Mouse (Mus musculus): ENCODE measurements at regions not wholly inside any gene's neighbourhood (a gene's known extent, or its start where the extent isn't known, plus 50 kb on each side); places are given as distances from the start of the nearest gene placed in this dataset.

- no peak overlapping the region for H3K4me2 ChIP-seq (replicated peaks; ENCODE audit: low read depth, low read length)
- no peak for DNase-seq (ENCODE audit: low spot score)
- no peaks in the 10 kb centered on the region for H3K27me3 ChIP-seq (replicated peaks; ENCODE audit: insufficient read depth, low read length)
- H3K4me3 ChIP-seq (ENCODE audit: low read depth, low read length): no peak overlapping the region
- no peak overlapping the region for H3K27ac ChIP-seq (ENCODE audit: low read length)
- peaks cover 3% of the 10 kb centered on the region; the same call in 1 of the 2 replicates for H3K4me1 ChIP-seq (ENCODE audit: insufficient read depth, low read depth, low read length)
- H3K9ac ChIP-seq (replicated peaks; ENCODE audit: low read depth): no peak overlapping the region
- no peaks in the 10 kb centered on the region for H3K36me3 ChIP-seq (ENCODE audit: insufficient read depth, low read length)
- TF ChIP-seq CTCF (IDR thresholded peaks at IDR 0.05): no peak
- TF ChIP-seq EP300 (IDR thresholded peaks at IDR 0.05): no peak
- H3K9me3 ChIP-seq (ENCODE audit: low read length): no peaks in the 10 kb centered on the region
- WGBS: 38% methylated on average over 9 of the region's 9 CpGs
- ATAC-seq: no peak
Measured at GRCm38 (mm10) chr12:71433549-71434200, 124.0 kb downstream of the Dact1 start.

- DNase-seq (ENCODE audit: low spot score): peak; percentile 74
- H3K27ac ChIP-seq (ENCODE audit: low read length): no peak overlapping the region
- WGBS: 36% methylated on average over 6 of the region's 6 CpGs
- H3K4me1 ChIP-seq (ENCODE audit: insufficient read depth, low read depth, low read length): peaks cover 3% of the 10 kb centered on the region; the same call in 1 of the 2 replicates
- TF ChIP-seq CTCF (IDR thresholded peaks at IDR 0.05): peak; percentile 57
- TF ChIP-seq EP300 (IDR thresholded peaks at IDR 0.05): peak; percentile 10; the same call in 1 of the 2 replicates
- H3K36me3 ChIP-seq (ENCODE audit: insufficient read depth, low read length): no peaks in the 10 kb centered on the region
- H3K9me3 ChIP-seq (ENCODE audit: low read length): no peaks in the 10 kb centered on the region
- no peak overlapping the region for H3K4me3 ChIP-seq (ENCODE audit: low read depth, low read length)
- H3K27me3 ChIP-seq (replicated peaks; ENCODE audit: insufficient read depth, low read length): no peaks in the 10 kb centered on the region
- no peak overlapping the region for H3K9ac ChIP-seq (replicated peaks; ENCODE audit: low read depth)
- no peak overlapping the region for H3K4me2 ChIP-seq (replicated peaks; ENCODE audit: low read depth, low read length)
- ATAC-seq: peak; percentile 78
Measured at GRCm38 (mm10) chr12:71438254-71438653, 128.6 kb downstream of the Dact1 start.

- H3K4me1 ChIP-seq (ENCODE audit: insufficient read depth, low read depth, low read length): peaks cover 3% of the 10 kb centered on the region; the same call in 1 of the 2 replicates
- WGBS: 55% methylated on average over 3 of the region's 3 CpGs
- peak; percentile 34; the same call in 1 of the 2 replicates for TF ChIP-seq EP300 (IDR thresholded peaks at IDR 0.05)
- no peak for TF ChIP-seq CTCF (IDR thresholded peaks at IDR 0.05)
- no peak overlapping the region for H3K4me3 ChIP-seq (ENCODE audit: low read depth, low read length)
- H3K36me3 ChIP-seq (ENCODE audit: insufficient read depth, low read length): no peaks in the 10 kb centered on the region
- H3K4me2 ChIP-seq (replicated peaks; ENCODE audit: low read depth, low read length): no peak overlapping the region
- no peaks in the 10 kb centered on the region for H3K9me3 ChIP-seq (ENCODE audit: low read length)
- DNase-seq (ENCODE audit: low spot score) (peak; percentile 42), ATAC-seq (peak; percentile 76)
- H3K27ac ChIP-seq (ENCODE audit: low read length): no peak overlapping the region
- H3K9ac ChIP-seq (replicated peaks; ENCODE audit: low read depth): no peak overlapping the region
- H3K27me3 ChIP-seq (replicated peaks; ENCODE audit: insufficient read depth, low read length): no peaks in the 10 kb centered on the region
Measured at GRCm38 (mm10) chr12:71440863-71441262, 131.2 kb downstream of the Dact1 start.

- Histone ChIP-seq H3K4me1 (ENCODE audit: insufficient read depth, low read depth, low read length) (peaks cover 3% of the 10 kb centered on the region; the same call in 1 of the 2 replicates), H3K27me3 (replicated peaks; ENCODE audit: insufficient read depth, low read length) (no peaks in the 10 kb centered on the region), H3K36me3 (ENCODE audit: insufficient read depth, low read length) (no peaks in the 10 kb centered on the region), H3K9me3 (ENCODE audit: low read length) (no peaks in the 10 kb centered on the region), H3K27ac (ENCODE audit: low read length) (no peak overlapping the region), H3K4me3 (ENCODE audit: low read depth, low read length) (no peak overlapping the region), H3K4me2 (replicated peaks; ENCODE audit: low read depth, low read length) (no peak overlapping the region), H3K9ac (replicated peaks; ENCODE audit: low read depth) (no peak overlapping the region)
- TF ChIP-seq EP300 (IDR thresholded peaks at IDR 0.05) (no peak), CTCF (IDR thresholded peaks at IDR 0.05) (no peak)
- 76% methylated on average over 5 of the region's 5 CpGs for WGBS
- ATAC-seq: no peak
- no peak for DNase-seq (ENCODE audit: low spot score)
Measured at GRCm38 (mm10) chr12:71441272-71441671, 131.6 kb downstream of the Dact1 start.

GRCm38 (mm10) chr12:71446177-71446891 is 136.7 kb downstream of the Dact1 start:
- Histone ChIP-seq H3K36me3 (ENCODE audit: insufficient read depth, low read length) (no peaks in the 10 kb centered on the region), H3K9me3 (ENCODE audit: low read length) (no peaks in the 10 kb centered on the region), H3K9ac (replicated peaks; ENCODE audit: low read depth) (no peak overlapping the region), H3K4me2 (replicated peaks; ENCODE audit: low read depth, low read length) (no peak overlapping the region), H3K4me1 (ENCODE audit: insufficient read depth, low read depth, low read length) (no peaks in the 10 kb centered on the region), H3K27me3 (replicated peaks; ENCODE audit: insufficient read depth, low read length) (no peaks in the 10 kb centered on the region), H3K4me3 (ENCODE audit: low read depth, low read length) (no peak overlapping the region), H3K27ac (ENCODE audit: low read length) (peak overlapping the region; percentile 9; the same call in 1 of the 2 replicates)
- TF ChIP-seq CTCF (IDR thresholded peaks at IDR 0.05): no peak
- peak; percentile 64 for TF ChIP-seq EP300 (IDR thresholded peaks at IDR 0.05)
- DNase-seq (ENCODE audit: low spot score) (peak; percentile 75), ATAC-seq (peak; percentile 85)
- 33% methylated on average over 8 of the region's 8 CpGs for WGBS

- H3K27me3 ChIP-seq (replicated peaks; ENCODE audit: insufficient read depth, low read length): no peaks in the 10 kb centered on the region
- DNase-seq (ENCODE audit: low spot score) (peak; percentile 25), ATAC-seq (peak; percentile 33; the same call in 1 of the 2 replicates)
- peak overlapping the region; percentile 9; the same call in 1 of the 2 replicates for H3K27ac ChIP-seq (ENCODE audit: low read length)
- no peak overlapping the region for H3K9ac ChIP-seq (replicated peaks; ENCODE audit: low read depth)
- no peaks in the 10 kb centered on the region for H3K9me3 ChIP-seq (ENCODE audit: low read length)
- 26% methylated on average over 7 of the region's 7 CpGs for WGBS
- H3K4me3 ChIP-seq (ENCODE audit: low read depth, low read length): no peak overlapping the region
- TF ChIP-seq CTCF (IDR thresholded peaks at IDR 0.05) (no peak), EP300 (IDR thresholded peaks at IDR 0.05) (no peak)
- H3K36me3 ChIP-seq (ENCODE audit: insufficient read depth, low read length): no peaks in the 10 kb centered on the region
- no peaks in the 10 kb centered on the region for H3K4me1 ChIP-seq (ENCODE audit: insufficient read depth, low read depth, low read length)
- no peak overlapping the region for H3K4me2 ChIP-seq (replicated peaks; ENCODE audit: low read depth, low read length)
Measured at GRCm38 (mm10) chr12:71446892-71447268, 137.2 kb downstream of the Dact1 start.

Data from lung, postnatal 0 days (tissue).